Mouse (Mus musculus) mature B cell (primary cell): ENCODE data around the gene Myo15b.

Experiments
- in situ Hi-C: fragments of 300-500 bp; cut with MboI; formaldehyde crosslinking; loops from 2 replicates; pipeline ENCODE4 v1.14.3; 2019

The Myo15b gene

DNA sequence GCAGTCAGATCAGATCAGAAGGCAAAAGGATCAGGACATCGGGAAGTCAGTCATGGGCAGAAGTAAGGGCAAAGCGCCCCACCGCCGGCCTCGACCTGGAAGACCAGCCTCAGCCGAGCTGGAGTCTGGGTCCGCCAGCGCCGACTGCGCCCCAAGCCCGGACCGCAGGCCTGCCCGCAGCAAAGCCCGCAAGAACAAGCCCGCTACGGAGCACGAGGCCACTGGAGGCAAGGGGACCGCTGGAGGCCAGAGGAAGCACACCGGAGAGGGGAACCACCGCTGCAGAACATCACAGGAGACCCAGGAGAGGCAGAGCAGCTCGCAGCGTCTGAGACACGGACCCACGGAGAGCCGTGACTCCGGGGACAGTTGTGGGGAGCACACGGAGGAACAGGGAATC lies at the start of gene Myo15b:
Gene Myo15b (plus strand): TSS at position 53 of the 400 bp plus-strand sequence.
- in situ Hi-C loops, result no loop called here

- in situ Hi-C loops, result no loop called here
These were observed 49.4 kb upstream of the Myo15b start for GRCm38 (mm10) chr11:115808696-115809310.

GRCm38 (mm10) chr11:115809311-115809781 lies 48.9 kb upstream of the Myo15b start:
- in situ Hi-C loops, result no loop called here

DNA sequence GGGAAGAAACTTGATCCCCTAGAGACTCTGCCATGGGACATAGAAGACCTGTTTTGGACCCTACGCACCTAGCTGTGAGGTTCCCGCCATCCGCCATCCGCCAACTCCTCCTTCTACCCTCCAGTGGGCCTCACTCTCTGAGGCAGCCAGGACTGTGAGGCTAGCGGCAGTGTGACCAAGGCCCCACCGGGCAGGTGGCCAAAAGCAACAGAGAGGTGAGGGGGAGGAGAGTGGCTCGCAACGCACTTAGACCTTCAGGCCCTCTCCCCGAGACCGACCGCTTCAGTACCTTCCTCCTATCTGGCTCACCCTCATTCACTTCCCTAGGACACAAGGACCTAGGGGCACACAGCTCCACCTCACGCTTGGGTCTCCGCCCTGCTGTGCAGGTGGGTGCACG lies 47.8 kb upstream of the Myo15b start:
- in situ Hi-C loops, result loop anchor here (5.0 to 10.0 kb wide), 2 partner anchors 88 to 326 kb away; no protein-coding TSS in a partner anchor

- in situ Hi-C loops, result loop anchor here (5.0 to 10.0 kb wide), 2 partner anchors 89 to 327 kb away; no protein-coding TSS in a partner anchor
These were observed 46.7 kb upstream of the Myo15b start for GRCm38 (mm10) chr11:115811381-115812093.

DNA sequence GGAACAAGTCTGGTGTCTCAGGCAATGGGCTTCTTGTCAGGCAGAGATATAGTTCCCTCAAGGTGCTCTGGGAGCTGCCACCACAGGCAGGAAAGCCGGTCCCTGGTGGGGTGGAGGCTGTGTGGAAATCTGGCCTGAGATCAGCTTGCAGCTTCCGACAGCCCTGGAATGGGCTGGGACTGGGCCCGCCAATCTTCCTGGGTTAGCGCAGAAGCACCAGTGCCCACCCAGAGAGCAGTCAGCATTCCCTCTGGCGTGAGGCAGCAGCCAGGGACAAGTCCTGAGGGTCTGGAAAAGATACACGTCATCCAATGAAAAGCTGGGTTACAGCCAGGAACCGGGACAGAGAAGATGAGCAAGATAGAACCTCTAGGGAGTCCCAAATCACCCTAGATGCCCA lies 46.1 kb upstream of the Myo15b start:
- in situ Hi-C loops, result loop anchor here (5.0 to 10.0 kb wide), 2 partner anchors 90 to 327 kb away; no protein-coding TSS in a partner anchor

GRCm38 (mm10) chr11:115812533-115813420 lies 45.4 kb upstream of the Myo15b start:
- in situ Hi-C loops, result loop anchor here (5.0 to 10.0 kb wide), 2 partner anchors 90 to 328 kb away; no protein-coding TSS in a partner anchor

DNA sequence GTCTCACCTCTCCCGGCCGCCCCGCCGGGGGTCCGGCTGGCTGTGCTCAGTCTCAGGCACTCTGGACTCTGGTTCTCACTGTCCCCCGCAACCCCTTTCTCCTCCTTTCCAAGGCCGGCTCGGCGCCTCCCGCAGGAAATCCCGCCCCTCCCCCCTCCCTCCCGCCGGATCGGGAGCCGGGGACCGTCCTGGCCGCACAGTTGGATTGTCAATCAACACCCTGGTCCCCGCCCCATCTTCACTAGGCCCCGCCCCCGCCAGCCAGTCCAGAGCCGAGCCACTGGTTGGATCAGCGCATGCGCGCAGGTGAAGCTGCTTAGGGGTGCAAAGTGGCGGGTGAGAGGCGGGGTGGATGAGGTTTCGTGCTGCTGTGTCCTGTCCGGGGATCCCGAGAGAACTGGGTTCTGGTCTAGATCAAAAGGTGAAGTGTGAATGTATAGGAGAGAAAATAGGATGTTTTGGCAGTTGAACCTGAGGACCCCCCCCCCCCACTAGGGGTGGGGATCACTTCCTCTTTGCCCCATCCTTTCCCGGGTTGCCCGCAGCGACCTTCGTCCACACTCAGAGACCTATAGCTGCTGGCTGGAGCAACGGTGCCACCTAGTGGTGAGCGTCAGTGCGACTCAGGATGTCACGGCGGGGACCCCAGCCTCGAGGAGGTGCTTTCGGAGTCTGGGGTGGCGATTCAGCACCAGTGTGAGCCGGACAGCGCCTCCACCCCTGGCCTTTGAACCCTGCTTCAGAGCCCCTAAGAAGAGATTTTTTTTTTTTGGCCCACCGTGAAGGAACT lies 44.5 kb upstream of the Myo15b start, which contains the start of gene Caskin2:
Gene Caskin2 (minus strand): TSS at position 133 of the 790 bp plus-strand sequence.
- in situ Hi-C loops, result loop anchor here (5.0 to 10.0 kb wide), 2 partner anchors 91 to 329 kb away; no protein-coding TSS in a partner anchor

GRCm38 (mm10) chr11:115814605-115815450 lies 43.4 kb upstream of the Myo15b start, which contains the start of gene Tsen54:
Gene Tsen54 (plus strand): TSS chr11:115814724.
- in situ Hi-C loops, result loop anchor here (5.0 to 10.0 kb wide), 2 partner anchors 93 to 330 kb away; no protein-coding TSS in a partner anchor

- in situ Hi-C loops, result loop anchor here (10.0 kb wide), 1 partner anchor 333 kb away; no protein-coding TSS in a partner anchor
These were observed 40.9 kb upstream of the Myo15b start for GRCm38 (mm10) chr11:115817331-115817730.

DNA sequence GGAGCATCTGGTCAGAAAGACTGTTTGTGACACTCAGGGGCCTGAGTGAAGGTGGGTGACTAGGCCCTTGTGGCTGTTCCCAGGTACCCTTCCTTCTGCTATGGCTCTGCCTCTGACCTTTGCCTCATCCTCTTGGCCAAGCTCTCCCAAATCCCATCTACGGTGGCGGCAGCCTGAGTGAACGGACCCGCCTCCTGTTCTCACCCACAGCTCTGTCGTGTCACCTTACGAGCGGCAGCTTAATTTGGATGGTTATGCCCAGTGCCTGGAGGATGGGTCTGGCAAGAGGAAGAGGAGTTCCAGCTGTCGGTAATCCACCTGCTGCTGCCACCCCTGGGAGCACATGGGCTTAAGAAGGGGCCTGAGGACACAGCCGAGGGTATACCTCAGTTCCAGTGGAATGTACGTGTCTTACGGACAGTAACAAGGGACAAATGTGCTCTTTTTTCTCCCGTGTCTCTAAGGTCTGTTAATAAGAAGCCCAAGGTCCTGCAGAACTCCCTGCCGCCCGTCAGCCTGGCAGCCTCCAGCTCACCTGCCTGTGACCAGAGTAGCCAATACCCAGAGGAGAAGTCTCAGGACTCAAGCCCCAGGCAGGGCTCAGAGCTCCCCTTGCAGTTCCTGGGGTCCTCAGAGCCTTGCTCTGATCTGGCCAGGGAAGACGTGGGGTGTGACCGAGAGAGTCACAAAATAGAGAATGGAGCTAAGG lies 38.1 kb upstream of the Myo15b start:
- in situ Hi-C loops, result loop anchor here (10.0 kb wide), 1 partner anchor 335 kb away; no protein-coding TSS in a partner anchor

DNA sequence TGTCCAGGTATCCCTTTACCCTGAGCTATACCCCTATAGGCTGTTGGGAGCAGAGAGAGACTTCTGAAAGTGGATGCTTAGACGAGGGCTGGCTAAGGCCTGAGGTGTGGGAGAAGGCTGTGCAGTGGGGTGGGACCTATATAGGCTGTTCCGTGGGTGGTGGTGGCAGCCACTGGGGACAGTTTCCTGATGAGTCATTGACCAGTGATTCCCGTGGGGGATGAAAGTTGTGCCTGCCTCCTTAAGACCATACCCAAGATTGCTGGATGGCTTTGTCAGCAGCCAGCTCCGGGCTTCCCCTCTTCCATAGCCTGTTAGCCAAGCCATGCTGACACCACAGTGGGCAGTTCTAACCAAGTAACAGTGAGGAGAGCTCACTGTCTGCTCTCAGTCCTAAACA lies 37.2 kb upstream of the Myo15b start:
- in situ Hi-C loops, result no loop called here

- in situ Hi-C loops, result no loop called here
These were observed 34.1 kb upstream of the Myo15b start, which contains the start of gene Llgl2 for GRCm38 (mm10) chr11:115823774-115824740. Gene Llgl2 (plus strand): TSS chr11:115824049.

- in situ Hi-C loops, result no loop called here
These were observed 33.4 kb upstream of the Myo15b start for GRCm38 (mm10) chr11:115824813-115825212.

DNA sequence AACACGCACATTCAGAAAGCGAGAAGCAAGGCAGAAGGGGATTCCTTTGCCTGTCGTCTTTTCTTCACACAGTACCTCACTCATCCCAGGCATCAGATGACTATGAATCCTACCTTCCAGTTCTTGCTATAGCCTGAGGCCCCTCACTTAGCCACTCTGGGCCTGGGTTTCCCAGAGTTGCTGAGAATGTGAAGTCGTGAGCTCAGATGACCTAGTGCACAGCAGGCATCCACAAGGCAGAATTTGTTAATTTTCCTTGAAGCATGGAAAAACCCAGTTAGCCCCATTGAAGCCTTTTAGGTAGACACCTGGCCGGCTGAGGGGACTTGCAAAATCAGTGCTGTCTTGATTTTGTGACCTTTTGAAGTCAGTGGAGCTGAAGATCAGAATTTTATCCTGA lies 31.7 kb upstream of the Myo15b start:
- in situ Hi-C loops, result no loop called here

DNA sequence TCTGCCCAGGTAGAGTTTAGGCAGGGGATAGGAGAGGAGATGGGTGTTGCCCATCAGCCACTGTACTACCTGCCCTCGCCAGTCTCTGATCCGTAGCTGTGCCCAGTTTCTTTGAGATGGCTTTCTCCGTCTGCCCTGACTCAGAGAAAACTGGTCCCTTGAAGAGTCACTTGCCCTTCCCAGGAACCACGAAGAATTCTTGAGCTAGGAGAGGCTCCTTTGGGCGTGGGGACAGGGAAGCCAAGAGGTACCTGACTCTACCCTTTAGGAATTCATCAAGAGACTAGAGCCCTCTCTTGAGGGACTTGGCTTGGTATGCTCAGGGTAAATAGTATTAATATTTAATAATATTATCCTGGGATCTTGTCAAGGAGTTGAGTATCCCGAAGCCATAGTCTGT lies 30.6 kb upstream of the Myo15b start:
- in situ Hi-C loops, result no loop called here

DNA sequence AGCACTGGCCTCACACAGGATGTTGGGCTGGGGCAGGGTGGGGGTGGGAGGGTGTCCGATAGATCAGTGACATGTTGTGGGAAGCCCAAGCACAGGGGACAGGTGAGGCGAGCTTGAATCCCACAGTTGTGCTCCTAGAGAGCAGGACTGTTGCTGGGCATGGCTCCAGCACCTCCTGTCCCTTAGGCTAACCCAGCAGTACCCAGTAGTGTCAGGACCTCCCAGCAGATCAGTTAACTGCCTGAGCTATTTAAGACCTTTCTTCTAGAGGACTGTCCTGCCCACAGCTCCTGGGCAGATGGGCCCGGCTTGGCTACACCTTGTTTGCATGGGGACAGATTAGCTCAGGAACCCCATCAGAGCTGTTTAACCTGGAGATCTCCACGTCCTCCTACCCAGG lies 29.2 kb upstream of the Myo15b start:
- in situ Hi-C loops, result no loop called here
